ENCODE assay signal across 8 mouse cellular contexts in the genomic region with DNA sequence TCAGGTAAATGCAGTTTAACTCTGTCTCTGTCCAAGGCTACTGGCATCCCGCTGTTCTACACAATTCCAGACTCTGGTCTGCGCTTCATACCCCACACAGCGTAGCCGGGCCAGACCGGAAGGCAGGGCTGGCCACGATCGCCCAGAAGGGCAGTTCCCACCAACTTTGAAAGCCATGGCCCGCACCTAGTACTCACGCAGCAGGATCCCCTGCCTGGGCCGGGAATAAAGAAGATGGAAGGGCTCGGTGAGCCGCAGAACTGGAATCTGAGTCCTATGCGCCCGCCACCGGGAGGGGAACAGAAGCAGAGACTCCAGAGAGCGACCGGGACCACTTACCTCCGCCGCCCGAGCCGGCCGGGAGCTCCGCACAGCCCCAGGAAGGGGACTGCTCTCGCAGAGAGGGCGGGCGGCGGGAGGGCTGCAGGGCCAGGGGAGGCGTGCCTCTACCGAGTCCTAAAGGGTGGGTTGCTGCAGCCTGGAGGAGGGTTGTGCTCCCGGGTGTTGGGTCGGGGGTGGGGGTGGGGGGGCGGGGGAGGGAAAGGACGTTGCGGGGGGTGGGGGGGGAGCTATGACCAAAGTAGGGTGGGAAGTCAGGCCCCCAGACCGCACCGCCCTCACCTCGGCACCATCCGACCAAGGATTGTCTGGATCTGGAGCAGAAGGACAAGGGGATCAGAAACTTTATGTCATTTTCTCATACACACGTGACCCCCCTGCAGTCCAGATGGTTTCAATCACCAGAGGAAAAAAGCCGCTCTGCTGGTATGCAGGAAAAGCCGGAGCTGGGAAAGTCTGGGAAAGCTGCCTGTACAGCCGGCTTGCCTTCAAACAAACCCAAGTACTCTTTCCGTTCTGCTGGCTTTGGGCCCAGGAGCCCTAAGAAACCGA. TPM values are rescaled to one million over a fixed set of nuclear protein-coding genes. Genes with fewer than 3 reads are reported as not detected.
DNase-seq lines count a peak whose midpoint lies in the region; ATAC-seq and TF ChIP-seq lines count a peak whose summit lies in the region.

No protein-coding gene starts in this region.

- peak overlapping the region; percentile 54 for H3K4me3 ChIP-seq in spleen, adult 2 months (ENCODE audit: extremely low read depth, insufficient read depth, insufficient read length)
- peak overlapping the region; percentile 74 for H3K4me3 ChIP-seq in embryonic facial prominence, embryonic 15.5 days (replicated peaks)
- H3K4me3 ChIP-seq in heart, embryonic 10.5 days: peak overlapping the region; percentile 84
- peak overlapping the region; percentile 82 for H3K4me3 ChIP-seq in kidney, embryonic 14.5 days (ENCODE audit: low read length)
- peak overlapping the region; percentile 70 for H3K4me3 ChIP-seq in limb, embryonic 12.5 days (replicated peaks)
- H3K4me3 ChIP-seq in midbrain, embryonic 13.5 days (replicated peaks): peak overlapping the region; percentile 61

- peaks cover 9% of the 10 kb centered on the region for H3K27me3 ChIP-seq in spleen, adult 2 months (ENCODE audit: control insufficient read depth, insufficient read depth, low read length)
- no peaks in the 10 kb centered on the region for H3K27me3 ChIP-seq in embryonic facial prominence, embryonic 15.5 days
- H3K27me3 ChIP-seq in heart, embryonic 10.5 days (ENCODE audit: insufficient read depth, poor library complexity, severe bottlenecking): no peaks in the 10 kb centered on the region
- no peaks in the 10 kb centered on the region for H3K27me3 ChIP-seq in kidney, embryonic 14.5 days (ENCODE audit: control insufficient read depth, insufficient read depth, low read length)
- no peaks in the 10 kb centered on the region for H3K27me3 ChIP-seq in limb, embryonic 12.5 days
- H3K27me3 ChIP-seq in midbrain, embryonic 13.5 days: 0 out of 2 replicates have a peak, but pooled peaks cover 5% of the 10 kb centered on the region

- 12% methylated on average over 38 of the region's 44 CpGs for WGBS in spleen, adult 2 months
- WGBS in embryonic facial prominence, embryonic 15.5 days: 1% methylated on average over 38 of the region's 44 CpGs
- under 1% methylated on average over 39 of the region's 44 CpGs for WGBS in heart, embryonic 10.5 days
- 1% methylated on average over 42 of the region's 44 CpGs for WGBS in kidney, embryonic 14.5 days
- WGBS in limb, embryonic 12.5 days: 1% methylated on average over 41 of the region's 44 CpGs
- WGBS in midbrain, embryonic 13.5 days: under 1% methylated on average over 36 of the region's 44 CpGs

- ATAC-seq in embryonic facial prominence, embryonic 15.5 days (ENCODE audit: insufficient number of reproducible peaks, low FRiP score, low TSS enrichment, low read depth): peak; percentile 93
- peak; percentile 98 for ATAC-seq in kidney, embryonic 14.5 days (ENCODE audit: low FRiP score, low TSS enrichment)
- ATAC-seq in limb, embryonic 12.5 days (ENCODE audit: insufficient number of reproducible peaks, insufficient read depth, low FRiP score, low TSS enrichment, low read depth): peak; percentile 100
- ATAC-seq in midbrain, embryonic 13.5 days: peak; percentile 97

- H3K27ac ChIP-seq in spleen, adult 2 months (ENCODE audit: insufficient read depth, low read length): peak overlapping the region; percentile 55
- H3K27ac ChIP-seq in embryonic facial prominence, embryonic 15.5 days (replicated peaks): peak overlapping the region; percentile 98
- peak overlapping the region; percentile 97 for H3K27ac ChIP-seq in heart, embryonic 10.5 days
- H3K27ac ChIP-seq in kidney, embryonic 14.5 days (ENCODE audit: low read depth, low read length): peak overlapping the region; percentile 93
- peak overlapping the region; percentile 99 for H3K27ac ChIP-seq in limb, embryonic 12.5 days
- peak overlapping the region; percentile 51 for H3K27ac ChIP-seq in midbrain, embryonic 13.5 days

- H3K4me2 ChIP-seq in embryonic facial prominence, embryonic 15.5 days (replicated peaks): peak overlapping the region; percentile 73
- H3K4me2 ChIP-seq in kidney, embryonic 14.5 days (replicated peaks; ENCODE audit: low read depth, low read length): peak overlapping the region; percentile 59
- H3K4me2 ChIP-seq in limb, embryonic 12.5 days: peak overlapping the region; percentile 63
- H3K4me2 ChIP-seq in midbrain, embryonic 13.5 days (replicated peaks): peak overlapping the region; percentile 93

- no peak for TF ChIP-seq CTCF in spleen, adult 2 months (IDR thresholded peaks at IDR 0.05; ENCODE audit: extremely low read depth, insufficient read depth, insufficient read length, insufficient replicate concordance)

- peak in 1 of 2 experiments; percentile 4 for DNase-seq in spleen, adult 2 months (ENCODE audit: low read depth in 1 of 2, low spot score in 2 of 2)
- DNase-seq in spleen, adult 12 weeks (ENCODE audit: low spot score): no peak
- DNase-seq in heart, embryonic 10.5 days (ENCODE audit: low spot score): peak; percentile 92
- DNase-seq in spleen, postnatal 4 days (ENCODE audit: low spot score in 2 of 2): peak; percentile 30 to 72

- peak overlapping the region; percentile 82 for H3K9ac ChIP-seq in embryonic facial prominence, embryonic 15.5 days
- peak overlapping the region; percentile 89 for H3K9ac ChIP-seq in kidney, embryonic 14.5 days (ENCODE audit: low read depth, low read length)
- peak overlapping the region; percentile 86 for H3K9ac ChIP-seq in limb, embryonic 12.5 days (replicated peaks)
- H3K9ac ChIP-seq in midbrain, embryonic 13.5 days (replicated peaks): peak overlapping the region; percentile 70

- peaks cover 2% of the 10 kb centered on the region; the same call in 1 of the 2 replicates for H3K4me1 ChIP-seq in spleen, adult 2 months (ENCODE audit: control insufficient read depth, insufficient read depth, insufficient read length)
- H3K4me1 ChIP-seq in embryonic facial prominence, embryonic 15.5 days: peaks cover 38% of the 10 kb centered on the region
- peaks cover 24% of the 10 kb centered on the region; the same call in 1 of the 2 replicates for H3K4me1 ChIP-seq in heart, embryonic 10.5 days
- 0 out of 2 replicates have a peak, but pooled peaks cover 12% of the 10 kb centered on the region for H3K4me1 ChIP-seq in kidney, embryonic 14.5 days (ENCODE audit: control insufficient read depth, insufficient read depth, low read length)
- H3K4me1 ChIP-seq in limb, embryonic 12.5 days (replicated peaks): peaks cover 21% of the 10 kb centered on the region
- H3K4me1 ChIP-seq in midbrain, embryonic 13.5 days (replicated peaks): peaks cover 11% of the 10 kb centered on the region

- TF ChIP-seq POLR2A in spleen, adult 2 months (IDR thresholded peaks at IDR 0.05; ENCODE audit: low read depth, low read length): no peak

- H3K36me3 ChIP-seq in spleen, adult 2 months (ENCODE audit: control insufficient read depth, insufficient read depth, low read length): no peaks in the 10 kb centered on the region
- H3K36me3 ChIP-seq in embryonic facial prominence, embryonic 15.5 days: no peaks in the 10 kb centered on the region
- no peaks in the 10 kb centered on the region for H3K36me3 ChIP-seq in heart, embryonic 10.5 days
- H3K36me3 ChIP-seq in kidney, embryonic 14.5 days (ENCODE audit: control insufficient read depth, insufficient read depth, low read length): no peaks in the 10 kb centered on the region
- H3K36me3 ChIP-seq in limb, embryonic 12.5 days: no peaks in the 10 kb centered on the region
- H3K36me3 ChIP-seq in midbrain, embryonic 13.5 days: no peaks in the 10 kb centered on the region

- H3K9me3 ChIP-seq in embryonic facial prominence, embryonic 15.5 days (replicated peaks): no peaks in the 10 kb centered on the region
- no peaks in the 10 kb centered on the region for H3K9me3 ChIP-seq in heart, embryonic 10.5 days
- no peaks in the 10 kb centered on the region for H3K9me3 ChIP-seq in kidney, embryonic 14.5 days (ENCODE audit: control insufficient read depth, low read length)
- no peaks in the 10 kb centered on the region for H3K9me3 ChIP-seq in limb, embryonic 12.5 days
- H3K9me3 ChIP-seq in midbrain, embryonic 13.5 days: no peaks in the 10 kb centered on the region

RNA-seq across cellular contexts. Expression of gene St5, which starts 31.6 kb away (rescaled TPM):
- 29.9 and 34.6 TPM in 2 replicates for polyA plus RNA-seq in spleen, adult 2 months (2012; rRNA removed)
- 49.8 and 52.4 TPM in 2 replicates for polyA plus RNA-seq in embryonic facial prominence, embryonic 15.5 days (2015; fragmentation: Nextera tagmentation; extraction: Ambion mirVana)
- polyA plus RNA-seq in heart, embryonic 10.5 days (2016; fragmentation: Nextera tagmentation; extraction: Ambion mirVana): 37.7 and 39.9 TPM in 2 replicates
- 25.7 and 35.8 TPM in 2 replicates for polyA plus RNA-seq in kidney, embryonic 14.5 days (2014; fragmentation: Nextera tagmentation; extraction: Ambion mirVana)
- 43.4 and 46.7 TPM in 2 replicates for polyA plus RNA-seq in limb, embryonic 12.5 days (2016; fragmentation: Nextera tagmentation; extraction: Ambion mirVana)
- 18.8 and 21.7 TPM in 2 replicates for polyA plus RNA-seq in midbrain, embryonic 13.5 days (2015; fragmentation: Nextera tagmentation; extraction: Ambion mirVana)

RNA-seq across cellular contexts. Expression of gene Akip1, which starts 31.7 kb away (rescaled TPM):
- 6.9 and 9.0 TPM in 2 replicates for polyA plus RNA-seq in spleen, adult 2 months (2012; rRNA removed)
- polyA plus RNA-seq in embryonic facial prominence, embryonic 15.5 days (2015; fragmentation: Nextera tagmentation; extraction: Ambion mirVana): 40.9 and 44.8 TPM in 2 replicates
- 32.5 and 34.6 TPM in 2 replicates for polyA plus RNA-seq in heart, embryonic 10.5 days (2016; fragmentation: Nextera tagmentation; extraction: Ambion mirVana)
- polyA plus RNA-seq in kidney, embryonic 14.5 days (2014; fragmentation: Nextera tagmentation; extraction: Ambion mirVana): 24.7 and 28.2 TPM in 2 replicates
- polyA plus RNA-seq in limb, embryonic 12.5 days (2016; fragmentation: Nextera tagmentation; extraction: Ambion mirVana): 24.2 and 26.0 TPM in 2 replicates
- 12.7 and 13.9 TPM in 2 replicates for polyA plus RNA-seq in midbrain, embryonic 13.5 days (2015; fragmentation: Nextera tagmentation; extraction: Ambion mirVana)

RNA-seq across cellular contexts. Expression of gene BC051019, which starts 51.8 kb away (rescaled TPM):
- 0.08 and 0.15 TPM in 2 replicates for polyA plus RNA-seq in spleen, adult 2 months (2012; rRNA removed)
- 7.4 and 14.7 TPM in 2 replicates for polyA plus RNA-seq in embryonic facial prominence, embryonic 15.5 days (2015; fragmentation: Nextera tagmentation; extraction: Ambion mirVana)
- 0.11 TPM in 1 of 2 replicates, not detected in the other for polyA plus RNA-seq in heart, embryonic 10.5 days (2016; fragmentation: Nextera tagmentation; extraction: Ambion mirVana)
- polyA plus RNA-seq in kidney, embryonic 14.5 days (2014; fragmentation: Nextera tagmentation; extraction: Ambion mirVana): 0.27 TPM in 1 of 2 replicates, not detected in the other
- polyA plus RNA-seq in limb, embryonic 12.5 days (2016; fragmentation: Nextera tagmentation; extraction: Ambion mirVana): 0.13 and 0.23 TPM in 2 replicates
- not detected in 2 replicates for polyA plus RNA-seq in midbrain, embryonic 13.5 days (2015; fragmentation: Nextera tagmentation; extraction: Ambion mirVana)

RNA-seq across cellular contexts. Expression of gene Ascl3, which starts 59.7 kb away (rescaled TPM):
- 0.16 and 0.23 TPM in 2 replicates for polyA plus RNA-seq in spleen, adult 2 months (2012; rRNA removed)
- 0.50 and 0.57 TPM in 2 replicates for polyA plus RNA-seq in embryonic facial prominence, embryonic 15.5 days (2015; fragmentation: Nextera tagmentation; extraction: Ambion mirVana)
- polyA plus RNA-seq in heart, embryonic 10.5 days (2016; fragmentation: Nextera tagmentation; extraction: Ambion mirVana): not detected in 2 replicates
- polyA plus RNA-seq in kidney, embryonic 14.5 days (2014; fragmentation: Nextera tagmentation; extraction: Ambion mirVana): not detected in 2 replicates
- not detected in 2 replicates for polyA plus RNA-seq in limb, embryonic 12.5 days (2016; fragmentation: Nextera tagmentation; extraction: Ambion mirVana)
- 0.40 TPM in 1 of 2 replicates, not detected in the other for polyA plus RNA-seq in midbrain, embryonic 13.5 days (2015; fragmentation: Nextera tagmentation; extraction: Ambion mirVana)
